Mouse (Mus musculus) hindbrain, embryonic 11.5 days (tissue): ENCODE data around the gene Angptl6. TPM values are rescaled to one million over a fixed set of nuclear protein-coding genes. Genes with fewer than 3 reads are reported as not detected.
A peak's percentile ranks its signal among the peaks of the same experiment; 100 is the strongest.

Experiments
- ATAC-seq: fragments of 200-750 bp; cut with Nextera tagmentation; 2 replicates; pipeline ENCODE4 v1.8.0; 2017; ENCODE audit warnings: mild to moderate bottlenecking, moderate TSS enrichment, moderate library complexity; ENCODE audit not compliant: low FRiP score
- DNase-seq: peaks from one replicate; pipeline ENCODE4 v3.0.0-alpha.2; 2015; ENCODE audit warnings: low spot score
- H3K27ac ChIP-seq: fragments of 300-500 bp; sonication (generic); 2 replicates; pipeline ENCODE4 v1.5.1; 2014; ENCODE audit warnings: mild to moderate bottlenecking, low read depth, low read length
- H3K27me3 ChIP-seq: fragments of 300-500 bp; sonication (generic); 2 replicates; pipeline ENCODE4 v1.6.1; 2014; ENCODE audit warnings: mild to moderate bottlenecking, low read length, moderate library complexity, mixed read lengths; ENCODE audit not compliant: control insufficient read depth, insufficient read depth
- H3K36me3 ChIP-seq: fragments of 300-500 bp; sonication (generic); 2 replicates; pipeline ENCODE4 v1.6.1; 2014; ENCODE audit warnings: mild to moderate bottlenecking, low read length, moderate library complexity, mixed read lengths; ENCODE audit not compliant: control insufficient read depth, insufficient read depth
- H3K4me1 ChIP-seq: fragments of 300-500 bp; sonication (generic); replicated peaks from 2 replicates; pipeline ENCODE4 v1.6.1; 2014; ENCODE audit warnings: low read length, mixed read lengths; ENCODE audit not compliant: control insufficient read depth, insufficient read depth
- H3K4me2 ChIP-seq: fragments of 300-500 bp; sonication (generic); replicated peaks from 2 replicates; pipeline ENCODE4 v1.6.1; 2014; ENCODE audit warnings: mild to moderate bottlenecking, low read depth, low read length
- H3K4me3 ChIP-seq: fragments of 300-500 bp; sonication (generic); 2 replicates; pipeline ENCODE4 v1.5.1; 2014; ENCODE audit warnings: low read depth, low read length
- H3K9ac ChIP-seq: fragments of 300-500 bp; sonication (generic); 2 replicates; pipeline ENCODE4 v1.6.1; 2014; ENCODE audit warnings: low read depth, low read length
- H3K9me3 ChIP-seq: fragments of 300-500 bp; sonication (generic); 2 replicates; pipeline ENCODE4 v1.6.1; 2016; ENCODE audit warnings: low read length; ENCODE audit not compliant: control insufficient read depth
- WGBS: fragments of 180-500 bp; shearing (Covaris S2); extraction: QIAGEN DNeasy Blood & Tissue Kit; methylation state at CpG from one replicate; pipeline ENCODE4 v1.1.7; 2014; 5-methylcytosine and 5-hydroxymethylcytosine counted together
- polyA plus RNA-seq: library from polyadenylated mRNA; unstranded; fragments of >200 nt; fragmentation: Nextera tagmentation; extraction: Ambion mirVana; gene quantifications from 2 replicates; pipeline ENCODE4 v1.2.1, GENCODE M21; 2014

The Angptl6 gene
- polyA plus RNA-seq, 1 experiment from 2014 or later, result 4.9 TPM

- peak overlapping the region; percentile 63 for H3K4me2 ChIP-seq
- 2% methylated on average over 30 of the region's 30 CpGs for WGBS
- peak overlapping the region; percentile 95 for H3K4me3 ChIP-seq
- DNase-seq (no peak), ATAC-seq (no peak)
- H3K27me3 ChIP-seq, result no peaks in the 10 kb centered on the region
- H3K9me3 ChIP-seq, result no peaks in the 10 kb centered on the region
- H3K4me1 ChIP-seq, result no peaks in the 10 kb centered on the region; the same call in 1 of the 2 replicates
- H3K9ac ChIP-seq, result peak overlapping the region; percentile 69
- peak overlapping the region; percentile 87 for H3K27ac ChIP-seq
- peaks cover 18% of the 10 kb centered on the region; the same call in 1 of the 2 replicates for H3K36me3 ChIP-seq
These were observed 8.8 kb upstream of the Angptl6 start for GRCm38 (mm10) chr9:20888386-20888765.

DNA sequence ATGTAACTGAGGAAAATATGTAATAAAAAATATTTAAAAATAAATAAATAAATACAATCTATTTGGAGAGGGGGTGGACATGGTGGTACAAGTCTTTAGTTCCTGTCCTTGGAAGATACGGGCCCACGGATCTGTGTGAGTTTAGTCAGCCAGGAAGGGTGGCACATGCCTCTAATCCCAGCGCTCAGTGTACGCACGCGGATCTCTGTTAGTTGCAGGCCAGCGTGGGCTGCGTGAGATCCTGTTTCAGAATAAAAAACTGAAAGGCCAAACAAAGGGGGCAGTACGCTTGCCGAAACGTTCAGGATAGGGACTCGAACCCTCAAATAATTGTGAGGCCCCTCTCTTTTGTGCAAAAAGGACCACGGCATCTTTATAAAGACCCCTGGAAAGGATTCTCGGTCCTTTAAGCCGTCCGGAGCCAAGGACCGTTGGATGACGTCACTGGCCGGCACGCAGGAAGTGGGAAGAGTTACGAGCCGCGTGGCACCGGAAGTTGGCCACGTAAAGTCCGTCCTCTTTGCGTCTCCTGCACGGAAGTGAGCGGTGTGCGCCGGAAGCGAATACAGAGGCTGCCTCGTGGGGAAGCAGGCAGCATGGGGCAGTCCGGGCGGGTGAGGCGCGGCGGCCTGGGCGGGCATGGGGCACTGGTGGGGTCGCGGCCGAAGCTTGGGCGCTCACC, 8.3 kb upstream of the Angptl6 start, which contains the start of gene Ppan:
TSS of gene Ppan (plus strand) at position 472 of the 682 bp plus-strand sequence.
- ATAC-seq, result peak; percentile 97
- Histone ChIP-seq H3K9me3 (no peaks in the 10 kb centered on the region), H3K27ac (peak within 1 kb of the TSS; percentile 87), H3K4me3 (peak within 1 kb of the TSS; percentile 95), H3K27me3 (no peaks in the 10 kb centered on the region), H3K36me3 (peaks cover 18% of the 10 kb centered on the region; the same call in 1 of the 2 replicates), H3K4me1 (no peaks in the 10 kb centered on the region; the same call in 1 of the 2 replicates), H3K9ac (peak within 1 kb of the TSS; percentile 69), H3K4me2 (peak within 1 kb of the TSS; percentile 63)
- DNase-seq, result peak; percentile 95
- under 1% methylated on average over 38 of the region's 43 CpGs for WGBS

DNA sequence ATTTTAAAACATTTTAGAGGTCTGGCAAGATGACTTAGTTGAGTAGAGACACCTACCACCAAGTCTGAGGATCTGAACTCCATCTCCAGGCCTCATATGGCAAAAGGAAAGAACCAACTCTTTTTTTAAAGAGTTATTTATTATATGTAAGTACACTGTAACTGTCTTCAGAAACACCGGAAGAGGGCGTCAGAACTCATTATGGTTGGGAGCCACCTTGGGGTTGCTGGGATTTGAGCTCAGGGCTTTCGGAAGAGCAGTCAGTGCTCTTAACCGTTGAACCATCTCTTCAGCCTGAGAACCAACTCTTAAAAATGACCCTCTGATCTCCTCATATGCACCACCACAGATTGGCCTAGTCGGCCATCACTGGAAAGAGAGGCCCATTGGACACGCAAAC, 7.7 kb upstream of the Angptl6 start:
- no peaks in the 10 kb centered on the region; the same call in 1 of the 2 replicates for H3K4me1 ChIP-seq
- no peaks in the 10 kb centered on the region for H3K27me3 ChIP-seq
- no peak overlapping the region for H3K4me3 ChIP-seq
- no peak for ATAC-seq
- DNase-seq, result no peak
- H3K4me2 ChIP-seq, result no peak overlapping the region
- no peak overlapping the region for H3K27ac ChIP-seq
- H3K9me3 ChIP-seq, result no peaks in the 10 kb centered on the region
- 94% methylated on average over 6 of the region's 6 CpGs for WGBS
- peaks cover 18% of the 10 kb centered on the region; the same call in 1 of the 2 replicates for H3K36me3 ChIP-seq
- no peak overlapping the region for H3K9ac ChIP-seq

DNA sequence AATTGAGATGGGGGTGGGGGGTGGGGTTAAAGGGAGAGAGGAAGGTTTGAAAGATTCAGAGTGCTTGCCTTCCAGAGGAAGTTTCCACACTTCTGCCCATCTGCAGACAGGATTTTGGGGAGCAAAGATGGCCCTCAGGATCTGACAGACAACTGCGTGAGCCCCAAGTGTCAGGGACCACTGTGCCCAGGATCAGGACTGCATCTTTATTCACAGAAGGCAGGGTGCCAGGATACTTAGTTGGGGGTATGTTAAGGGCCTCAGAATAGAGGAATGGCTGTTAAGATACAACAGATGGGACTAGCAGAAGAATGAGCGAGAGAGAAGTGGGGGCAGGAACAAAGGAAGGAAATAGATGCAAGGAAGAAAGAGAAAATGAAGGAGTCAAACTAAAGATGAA, 7.0 kb upstream of the Angptl6 start:
- 89% methylated on average over 2 of the region's 2 CpGs for WGBS
- no peaks in the 10 kb centered on the region; the same call in 1 of the 2 replicates for H3K4me1 ChIP-seq

GRCm38 (mm10) chr9:20878710-20879065, 839 bp downstream of the Angptl6 start:
- peak overlapping the region; percentile 50 for H3K4me2 ChIP-seq
- ATAC-seq, result peak; percentile 18
- no peak for DNase-seq
- H3K27ac ChIP-seq, result peak overlapping the region; percentile 84
- peak overlapping the region; percentile 38 for H3K4me3 ChIP-seq
- WGBS, result 23% methylated on average over 10 of the region's 10 CpGs
- no peaks in the 10 kb centered on the region for H3K36me3 ChIP-seq
- no peaks in the 10 kb centered on the region for H3K9me3 ChIP-seq
- no peaks in the 10 kb centered on the region for H3K27me3 ChIP-seq
- no peaks in the 10 kb centered on the region; the same call in 1 of the 2 replicates for H3K4me1 ChIP-seq
- peak overlapping the region; percentile 72 for H3K9ac ChIP-seq

More for the DNA sequence above, 7.0 kb upstream of the Angptl6 start:
- Histone ChIP-seq H3K27ac (no peak overlapping the region), H3K4me3 (no peak overlapping the region), H3K9me3 (no peaks in the 10 kb centered on the region), H3K4me2 (no peak overlapping the region), H3K27me3 (no peaks in the 10 kb centered on the region), H3K36me3 (peaks cover 18% of the 10 kb centered on the region; the same call in 1 of the 2 replicates), H3K9ac (no peak overlapping the region)
- DNase-seq (no peak), ATAC-seq (no peak)

DNA sequence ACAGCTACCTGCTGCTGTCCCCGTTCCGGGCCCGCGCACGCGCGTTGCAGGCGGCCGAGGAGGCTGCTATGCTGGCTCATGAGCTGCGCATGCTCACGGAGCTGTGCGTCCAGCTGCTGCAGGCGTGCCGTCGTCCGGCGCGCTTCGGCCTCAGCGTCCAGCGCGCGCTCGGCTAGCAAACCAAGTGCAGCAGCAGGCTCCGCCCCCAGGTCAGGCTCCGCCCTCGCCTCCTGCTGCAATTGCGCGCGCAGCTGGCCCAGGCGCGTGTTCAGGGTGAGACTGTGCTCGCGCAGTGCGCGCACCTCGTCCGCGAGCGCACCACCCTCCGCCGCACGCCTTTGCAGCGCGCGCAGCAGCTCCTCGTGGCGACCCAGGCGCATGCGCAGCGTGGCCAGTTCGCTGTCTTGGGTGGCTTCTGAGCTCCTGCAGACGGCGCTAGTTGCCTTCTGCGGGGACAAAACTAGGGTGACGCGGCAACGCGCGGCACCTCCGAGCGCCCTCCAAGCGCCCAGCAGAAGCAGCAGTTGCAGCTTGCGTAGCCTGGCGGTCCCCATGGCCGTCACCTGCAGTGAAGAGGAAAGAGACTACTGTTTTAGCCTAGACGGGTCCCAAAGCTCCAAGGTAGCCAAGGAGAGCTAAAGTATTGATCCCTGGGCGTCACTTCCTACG, 1.4 kb downstream of the Angptl6 start:
- Histone ChIP-seq H3K4me2 (peak overlapping the region; percentile 50), H3K36me3 (no peaks in the 10 kb centered on the region)
- under 1% methylated on average over 69 of the region's 69 CpGs for WGBS

GRCm38 (mm10) chr9:20877118-20878040, 2.1 kb downstream of the Angptl6 start:
- DNase-seq, result no peak
- Histone ChIP-seq H3K4me1 (no peaks in the 10 kb centered on the region; the same call in 1 of the 2 replicates), H3K27ac (no peak overlapping the region), H3K27me3 (no peaks in the 10 kb centered on the region), H3K9me3 (no peaks in the 10 kb centered on the region), H3K4me2 (peak overlapping the region; percentile 40), H3K4me3 (peak overlapping the region; percentile 38), H3K36me3 (no peaks in the 10 kb centered on the region), H3K9ac (no peak overlapping the region; the same call in 1 of the 2 replicates)
- no peak; the same call in 1 of the 2 replicates for ATAC-seq
- 40% methylated on average over 14 of the region's 14 CpGs for WGBS

More for the DNA sequence above, 1.4 kb downstream of the Angptl6 start:
- Histone ChIP-seq H3K4me3 (peak overlapping the region; percentile 38), H3K4me1 (no peaks in the 10 kb centered on the region; the same call in 1 of the 2 replicates), H3K27ac (peak overlapping the region; percentile 84), H3K27me3 (no peaks in the 10 kb centered on the region), H3K9ac (peak overlapping the region; percentile 72), H3K9me3 (no peaks in the 10 kb centered on the region)
- ATAC-seq (peak; percentile 95), DNase-seq (peak; percentile 100)
